Mouse (Mus musculus) limb, embryonic 10.5 days (tissue): Measurements from ENCODE around the gene Ralgapa2. TPM values are rescaled to one million over a fixed set of nuclear protein-coding genes. Genes with fewer than 3 reads are reported as not detected.

ENCODE experiments used
- DNase-seq: peaks from one replicate; pipeline ENCODE4 v3.0.0-alpha.2; 2017; ENCODE audit warnings: low spot score
- H3K27ac ChIP-seq: fragments of 300-500 bp; sonication (generic); 2 replicates; pipeline ENCODE4 v1.5.1; 2016; ENCODE audit warnings: mild to moderate bottlenecking
- H3K27me3 ChIP-seq: fragments of 300-500 bp; sonication (generic); 2 replicates; pipeline ENCODE4 v1.6.1; 2016; ENCODE audit warnings: low read depth, mild to moderate bottlenecking; ENCODE audit not compliant: poor library complexity, severe bottlenecking
- H3K36me3 ChIP-seq: fragments of 300-500 bp; sonication (generic); 2 replicates; pipeline ENCODE4 v1.6.1; 2016; ENCODE audit warnings: mild to moderate bottlenecking, moderate library complexity
- H3K4me1 ChIP-seq: fragments of 300-500 bp; sonication (generic); 2 replicates; pipeline ENCODE4 v1.6.1; 2016
- H3K4me3 ChIP-seq: fragments of 300-500 bp; sonication (generic); 2 replicates; pipeline ENCODE4 v1.5.1; 2016; ENCODE audit warnings: mild to moderate bottlenecking, moderate library complexity
- H3K9me3 ChIP-seq: fragments of 300-500 bp; sonication (generic); replicated peaks from 2 replicates; pipeline ENCODE4 v1.6.1; 2016; ENCODE audit warnings: mild to moderate bottlenecking
- WGBS: fragments of 180-500 bp; shearing (Covaris S2); methylation state at CpG from one replicate; pipeline ENCODE4 v1.1.7; 2016; 5-methylcytosine and 5-hydroxymethylcytosine counted together
- polyA plus RNA-seq: library from polyadenylated mRNA; unstranded; fragments of >200 nt; fragmentation: Nextera tagmentation; extraction: Ambion mirVana; gene quantifications from 2 replicates; pipeline ENCODE4 v1.2.1, GENCODE M21; 2016

Ralgapa2 gene
- polyA plus RNA-seq, 1 experiment from 2014 or later: 9.0 TPM

GRCm38 (mm10) chr2:146324907-146325715 lies 187.0 kb downstream of the Ralgapa2 start:
- H3K4me1 ChIP-seq: peaks cover 8% of the 10 kb centered on the region; the same call in 1 of the 2 replicates

GRCm38 (mm10) chr2:146324140-146324906 lies 187.8 kb downstream of the Ralgapa2 start:
- Histone ChIP-seq H3K27ac (peak overlapping the region; percentile 64; the same call in 1 of the 2 replicates), H3K27me3 (no peaks in the 10 kb centered on the region), H3K4me1 (peaks cover 8% of the 10 kb centered on the region; the same call in 1 of the 2 replicates), H3K4me3 (no peak overlapping the region), H3K36me3 (no peaks in the 10 kb centered on the region), H3K9me3 (no peaks in the 10 kb centered on the region)
- no peak for DNase-seq
- 86% methylated on average over 3 of the region's 3 CpGs for WGBS

More at GRCm38 (mm10) chr2:146324907-146325715, 187.0 kb downstream of the Ralgapa2 start:
- Histone ChIP-seq H3K9me3 (no peaks in the 10 kb centered on the region), H3K27ac (peak overlapping the region; percentile 64; the same call in 1 of the 2 replicates), H3K27me3 (no peaks in the 10 kb centered on the region), H3K36me3 (no peaks in the 10 kb centered on the region), H3K4me3 (no peak overlapping the region)
- no peak for DNase-seq
- 70% methylated on average over 15 of the region's 15 CpGs for WGBS

- 87% methylated on average over 4 of the region's 4 CpGs for WGBS
- Histone ChIP-seq H3K27ac (no peak overlapping the region), H3K27me3 (no peaks in the 10 kb centered on the region), H3K4me1 (peaks cover 8% of the 10 kb centered on the region; the same call in 1 of the 2 replicates), H3K36me3 (no peaks in the 10 kb centered on the region), H3K9me3 (no peaks in the 10 kb centered on the region), H3K4me3 (no peak overlapping the region)
- DNase-seq: no peak
Measured at GRCm38 (mm10) chr2:146323528-146323927, 188.6 kb downstream of the Ralgapa2 start.

- H3K27me3 ChIP-seq: no peaks in the 10 kb centered on the region
- H3K27ac ChIP-seq: no peak overlapping the region
Measured at GRCm38 (mm10) chr2:146322770-146323169, 189.4 kb downstream of the Ralgapa2 start.

GRCm38 (mm10) chr2:146322019-146322418 lies 190.1 kb downstream of the Ralgapa2 start:
- H3K9me3 ChIP-seq: no peaks in the 10 kb centered on the region
- peaks cover 8% of the 10 kb centered on the region; the same call in 1 of the 2 replicates for H3K4me1 ChIP-seq
- no peaks in the 10 kb centered on the region for H3K27me3 ChIP-seq
- 91% methylated on average over 2 of the region's 2 CpGs for WGBS
- H3K27ac ChIP-seq: no peak overlapping the region
- no peak for DNase-seq
- H3K36me3 ChIP-seq: no peaks in the 10 kb centered on the region
- H3K4me3 ChIP-seq: no peak overlapping the region

More at GRCm38 (mm10) chr2:146322770-146323169, 189.4 kb downstream of the Ralgapa2 start:
- Histone ChIP-seq H3K36me3 (no peaks in the 10 kb centered on the region), H3K4me3 (no peak overlapping the region), H3K9me3 (no peaks in the 10 kb centered on the region), H3K4me1 (peaks cover 8% of the 10 kb centered on the region; the same call in 1 of the 2 replicates)
- 77% methylated on average over 2 of the region's 2 CpGs for WGBS
- DNase-seq: no peak

GRCm38 (mm10) chr2:146320666-146321065 lies 191.5 kb downstream of the Ralgapa2 start:
- no peak for DNase-seq

GRCm38 (mm10) chr2:146314751-146315150 lies 197.4 kb downstream of the Ralgapa2 start:
- H3K4me1 ChIP-seq: no peaks in the 10 kb centered on the region
- no peaks in the 10 kb centered on the region for H3K36me3 ChIP-seq
- no peak overlapping the region for H3K4me3 ChIP-seq
- H3K27ac ChIP-seq: no peak overlapping the region
- no peak for DNase-seq
- no peaks in the 10 kb centered on the region for H3K9me3 ChIP-seq
- WGBS: 88% methylated on average over 5 of the region's 5 CpGs
- H3K27me3 ChIP-seq: no peaks in the 10 kb centered on the region

More at GRCm38 (mm10) chr2:146320666-146321065, 191.5 kb downstream of the Ralgapa2 start:
- Histone ChIP-seq H3K4me1 (peaks cover 8% of the 10 kb centered on the region; the same call in 1 of the 2 replicates), H3K36me3 (no peaks in the 10 kb centered on the region), H3K9me3 (no peaks in the 10 kb centered on the region), H3K27me3 (no peaks in the 10 kb centered on the region), H3K27ac (no peak overlapping the region), H3K4me3 (no peak overlapping the region)
- 91% methylated on average over 2 of the region's 2 CpGs for WGBS

GRCm38 (mm10) chr2:146313811-146314210 lies 198.3 kb downstream of the Ralgapa2 start:
- DNase-seq: no peak
- no peaks in the 10 kb centered on the region for H3K27me3 ChIP-seq
- H3K4me3 ChIP-seq: no peak overlapping the region
- H3K4me1 ChIP-seq: no peaks in the 10 kb centered on the region
- no peaks in the 10 kb centered on the region for H3K9me3 ChIP-seq
- 92% methylated on average over 4 of the region's 4 CpGs for WGBS
- H3K27ac ChIP-seq: no peak overlapping the region
- no peaks in the 10 kb centered on the region for H3K36me3 ChIP-seq

GRCm38 (mm10) chr2:146310760-146311159 lies 201.4 kb downstream of the Ralgapa2 start:
- 87% methylated on average over 3 of the region's 3 CpGs for WGBS
- Histone ChIP-seq H3K4me3 (no peak overlapping the region), H3K36me3 (no peaks in the 10 kb centered on the region), H3K4me1 (peaks cover 5% of the 10 kb centered on the region), H3K9me3 (no peaks in the 10 kb centered on the region), H3K27me3 (no peaks in the 10 kb centered on the region), H3K27ac (no peak overlapping the region)
- no peak for DNase-seq

GRCm38 (mm10) chr2:146310291-146310690 lies 201.9 kb downstream of the Ralgapa2 start:
- H3K9me3 ChIP-seq: no peaks in the 10 kb centered on the region
- 79% methylated on average over 6 of the region's 6 CpGs for WGBS
- H3K4me1 ChIP-seq: peaks cover 5% of the 10 kb centered on the region
- no peak for DNase-seq
- H3K27me3 ChIP-seq: no peaks in the 10 kb centered on the region
- no peaks in the 10 kb centered on the region for H3K36me3 ChIP-seq
- H3K4me3 ChIP-seq: no peak overlapping the region
- H3K27ac ChIP-seq: no peak overlapping the region

GRCm38 (mm10) chr2:146309413-146309812 lies 202.7 kb downstream of the Ralgapa2 start:
- no peak overlapping the region for H3K27ac ChIP-seq
- H3K4me1 ChIP-seq: peaks cover 5% of the 10 kb centered on the region
- no peaks in the 10 kb centered on the region for H3K27me3 ChIP-seq
- WGBS: 84% methylated on average over 2 of the region's 2 CpGs
- no peak overlapping the region for H3K4me3 ChIP-seq
- no peak for DNase-seq
- no peaks in the 10 kb centered on the region for H3K36me3 ChIP-seq
- no peaks in the 10 kb centered on the region for H3K9me3 ChIP-seq

- no peak for DNase-seq
- Histone ChIP-seq H3K4me1 (peaks cover 5% of the 10 kb centered on the region), H3K4me3 (no peak overlapping the region), H3K36me3 (no peaks in the 10 kb centered on the region), H3K9me3 (no peaks in the 10 kb centered on the region), H3K27me3 (no peaks in the 10 kb centered on the region), H3K27ac (no peak overlapping the region)
- WGBS: 46% methylated on average over 3 of the region's 3 CpGs
Measured at GRCm38 (mm10) chr2:146307060-146307459, 205.1 kb downstream of the Ralgapa2 start.
